Mouse (Mus musculus) cerebellum, adult 2 months (tissue): ENCODE measurements around the gene Mfsd6.

Source experiments
- CTCF ChIP-seq: fragments of 200-500 bp; IDR thresholded peaks from 2 replicates; pipeline ENCODE4 v1.5.1; 2011; ENCODE audit warnings: low read depth, mild to moderate bottlenecking, control low read depth, low read length, moderate library complexity, borderline replicate concordance; ENCODE audit not compliant: insufficient read depth
- POLR2A ChIP-seq: fragments of 200-500 bp; IDR thresholded peaks from 2 replicates; pipeline ENCODE4 v1.6.1; 2011; ENCODE audit warnings: low read length, control low read depth, borderline replicate concordance; ENCODE audit not compliant: insufficient read depth

- no peak for TF ChIP-seq CTCF
- TF ChIP-seq POLR2A = no peak
Measured at GRCm38 (mm10) chr1:52714451-52714850, 12.8 kb downstream of the Mfsd6 start.
